Mouse (Mus musculus): ENCODE results near the gene Ssr4.

Gene Ssr4

DNA sequence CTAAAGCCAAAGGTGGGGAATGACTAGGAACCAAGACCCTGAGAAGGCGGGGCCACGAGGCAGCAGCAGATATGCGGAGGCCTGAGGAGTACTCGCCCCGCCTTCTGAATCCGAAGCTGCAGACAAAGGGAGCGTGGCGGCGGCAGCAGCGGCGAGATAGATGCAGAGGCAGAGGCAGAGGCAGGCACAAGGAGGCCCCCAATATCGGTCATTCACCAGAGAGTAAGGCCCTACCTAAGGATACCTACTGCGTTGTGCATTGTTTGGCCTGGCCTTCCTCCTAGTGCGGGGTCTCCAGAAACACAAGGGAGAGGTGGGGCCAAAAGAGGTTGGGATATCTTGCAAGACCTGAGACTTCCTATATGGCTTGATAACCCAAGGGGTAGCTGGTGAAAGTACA lies 28.2 kb downstream of the Ssr4 start:
- DNase-seq (ENCODE audit: low read depth), result no peak

DNA sequence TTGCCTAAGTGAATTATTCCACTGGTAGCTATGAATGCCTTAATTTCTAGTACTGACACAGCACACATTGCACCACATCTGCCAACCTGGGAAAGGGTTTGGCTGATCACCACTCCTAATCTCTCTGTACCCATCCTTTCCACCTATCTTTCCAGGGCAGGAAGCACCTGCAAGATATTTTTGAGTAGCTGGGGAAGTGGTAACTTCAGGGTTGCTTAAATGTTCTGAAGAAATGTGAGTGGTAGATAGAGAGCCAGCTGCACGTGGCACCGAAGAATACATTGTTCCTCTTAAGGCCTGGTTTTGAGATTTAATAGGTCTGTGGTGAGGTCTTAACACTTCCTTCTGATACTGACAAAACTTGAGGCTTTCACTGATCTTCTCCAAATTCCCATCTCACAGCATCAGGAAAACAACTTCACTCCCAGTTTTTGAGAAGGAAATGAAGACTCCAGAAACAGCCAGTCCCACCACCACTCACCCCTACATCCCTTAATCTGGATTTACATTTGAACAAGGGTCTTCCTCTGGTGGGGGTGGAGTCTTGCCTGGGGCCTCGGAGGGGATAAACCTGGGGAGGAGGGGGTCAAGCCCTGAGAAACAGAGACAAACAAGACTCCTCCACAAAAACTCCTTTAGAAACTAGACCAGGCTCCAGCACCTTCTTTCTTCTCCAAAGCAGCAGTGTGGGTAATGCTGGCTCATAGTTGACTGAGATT lies 29.9 kb downstream of the Ssr4 start:
- no peak for DNase-seq (ENCODE audit: low read depth)

DNA sequence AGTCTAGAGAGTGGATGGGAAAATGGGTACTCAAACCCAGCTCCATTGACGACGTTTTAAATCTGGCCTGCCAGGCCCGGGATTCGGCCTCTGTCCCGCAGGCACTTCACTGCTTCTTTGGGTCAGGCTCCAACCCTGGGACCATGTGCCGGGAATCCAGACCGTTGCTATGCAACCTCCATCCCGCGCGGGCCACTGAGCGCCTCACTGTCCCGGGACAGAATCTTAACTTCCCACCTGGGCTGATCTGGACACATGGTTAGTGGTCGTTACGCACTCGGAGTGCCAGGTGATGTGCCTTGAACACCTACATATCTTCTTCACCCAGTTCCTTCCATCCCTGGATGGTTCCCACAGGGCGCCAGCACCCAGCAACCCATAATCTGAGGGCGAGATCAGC lies 36.9 kb downstream of the Ssr4 start:
- no peak for DNase-seq (ENCODE audit: low read depth)

DNA sequence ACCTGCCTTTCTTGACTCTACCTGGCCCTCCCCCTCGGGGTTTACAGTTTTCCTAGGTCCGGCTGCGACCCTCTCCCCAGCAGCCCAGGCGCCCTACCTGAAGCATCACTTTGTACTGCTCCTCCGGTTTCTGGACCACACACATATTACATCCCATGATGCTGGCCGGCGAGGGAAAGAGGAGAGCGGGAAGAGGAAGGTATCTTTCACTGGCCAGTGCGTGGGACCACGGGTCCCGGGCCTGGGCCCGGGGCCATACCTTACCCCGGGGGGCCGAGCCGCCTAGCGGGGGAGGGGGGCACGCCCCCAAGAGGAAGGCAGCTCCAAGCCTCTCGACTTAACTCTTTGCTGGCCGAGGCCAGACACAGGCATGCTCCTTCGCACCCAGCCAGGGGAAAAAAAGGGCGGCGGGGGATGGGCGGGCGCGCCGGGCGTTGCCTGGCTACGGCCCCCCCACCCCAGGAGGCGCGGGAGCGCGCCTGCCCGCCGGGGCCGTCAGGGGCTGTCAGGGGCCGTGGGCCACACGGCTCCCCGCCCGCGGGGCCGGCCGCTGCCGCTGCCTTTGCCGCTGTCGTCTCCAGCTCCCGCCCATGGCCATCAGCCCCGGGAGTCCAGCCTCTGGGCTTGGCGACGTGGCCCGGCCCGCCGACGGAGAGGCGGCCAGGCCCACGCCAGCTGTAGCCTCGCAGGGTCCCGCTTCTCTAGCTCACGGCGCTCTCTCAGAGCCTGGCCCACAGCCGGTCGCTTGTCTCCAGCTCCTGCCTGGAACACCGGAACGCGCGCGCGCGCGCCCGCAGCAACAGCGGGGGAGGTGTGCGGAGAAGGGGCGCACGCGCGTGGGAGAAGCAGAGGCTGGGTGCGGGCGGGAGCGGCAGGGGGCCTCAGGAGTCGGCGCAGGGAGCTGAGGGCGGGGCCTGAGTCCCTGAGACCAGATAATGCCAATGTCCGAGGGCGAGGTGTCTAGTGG lies 37.6 kb downstream of the Ssr4 start, which contains the start of gene Pdzd4:
TSS of gene Pdzd4 (minus strand) at position 785 of the 967 bp plus-strand sequence.
- DNase-seq (ENCODE audit: low read depth), result no peak

DNA sequence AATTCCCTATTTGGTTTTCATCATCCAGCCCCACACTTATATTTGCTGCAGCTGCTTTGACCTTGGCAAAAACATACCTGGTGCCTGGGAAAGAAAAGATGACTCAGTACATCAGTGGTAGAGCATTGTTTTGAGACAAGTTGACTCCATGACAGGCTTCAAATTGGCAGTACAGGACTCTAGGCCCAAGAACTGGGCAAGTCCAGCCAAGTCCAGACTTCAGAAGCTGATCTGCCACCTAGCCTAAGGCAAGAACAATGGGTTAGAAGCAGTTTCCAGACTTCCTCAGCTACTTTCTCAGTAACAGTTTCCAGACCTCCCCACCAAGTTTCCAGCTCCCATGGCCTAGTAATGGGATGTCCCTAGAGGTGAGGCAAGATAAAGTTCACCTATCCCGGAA lies 48.9 kb downstream of the Ssr4 start:
- DNase-seq (ENCODE audit: low read depth), result no peak

DNA sequence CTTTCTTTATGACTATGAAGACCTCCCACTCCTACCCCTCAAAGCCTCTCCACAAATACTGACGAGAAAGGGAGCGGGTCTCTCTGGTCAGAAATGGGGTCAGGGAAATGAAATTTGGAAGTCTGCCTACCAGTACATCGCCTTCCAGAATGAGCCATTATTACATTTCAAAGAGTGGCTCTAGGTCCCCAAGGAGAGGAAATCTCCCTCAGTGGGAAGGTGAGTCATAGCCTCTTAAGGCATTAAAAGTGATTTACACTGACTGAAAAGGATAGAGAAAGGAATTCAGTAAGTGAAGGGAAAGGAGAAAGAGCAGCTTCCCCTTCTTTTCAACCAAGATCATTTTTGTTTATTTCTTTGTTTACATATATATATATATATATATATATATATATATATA lies 49.9 kb downstream of the Ssr4 start:
- no peak for DNase-seq (ENCODE audit: low read depth)

Measured in c-Kit-positive CD71-positive TER-119-negative erythroid progenitor cells, embryonic 14.5 days (primary cell).